Mouse (Mus musculus): ENCODE measurements around the gene Zfp334. TPM values are rescaled to one million over a fixed set of nuclear protein-coding genes. Genes with fewer than 3 reads are reported as not detected.

Zfp334 gene
- polyA plus RNA-seq, 1 experiment from 2014 or later: 0.96 TPM

- no peak overlapping the region for H3K4me2 ChIP-seq (ENCODE audit: low read depth, low read length)
- peaks cover 3% of the 10 kb centered on the region; the same call in 1 of the 2 replicates for H3K27me3 ChIP-seq (ENCODE audit: control insufficient read depth, insufficient read depth, low read depth, low read length)
- no peaks in the 10 kb centered on the region for H3K36me3 ChIP-seq (ENCODE audit: control insufficient read depth, insufficient read depth)
- H3K4me3 ChIP-seq (ENCODE audit: low read depth, low read length): no peak overlapping the region
- no peak overlapping the region for H3K27ac ChIP-seq (ENCODE audit: low read length)
- H3K9me3 ChIP-seq (replicated peaks; ENCODE audit: control insufficient read depth, low read length): no peaks in the 10 kb centered on the region
- H3K4me1 ChIP-seq (ENCODE audit: control insufficient read depth, low read depth, low read length): no peaks in the 10 kb centered on the region
- 11% methylated on average over 8 of the region's 8 CpGs for WGBS (ENCODE audit: insufficient replicate concordance)
- ATAC-seq (ENCODE audit: low read depth): no peak
- H3K9ac ChIP-seq (ENCODE audit: low read depth, low read length): no peak overlapping the region
Measured at GRCm38 (mm10) chr2:165391561-165391960, 3.5 kb upstream of the Zfp334 start.

- H3K4me2 ChIP-seq (ENCODE audit: low read depth, low read length): no peak overlapping the region
- 54% methylated on average over 6 of the region's 6 CpGs for WGBS (ENCODE audit: insufficient replicate concordance)
- peak overlapping the region; percentile 51 for H3K27ac ChIP-seq (ENCODE audit: low read length)
- no peak overlapping the region for H3K9ac ChIP-seq (ENCODE audit: low read depth, low read length)
- no peaks in the 10 kb centered on the region for H3K9me3 ChIP-seq (replicated peaks; ENCODE audit: control insufficient read depth, low read length)
- H3K36me3 ChIP-seq (ENCODE audit: control insufficient read depth, insufficient read depth): no peaks in the 10 kb centered on the region
- no peaks in the 10 kb centered on the region for H3K4me1 ChIP-seq (ENCODE audit: control insufficient read depth, low read depth, low read length)
- peak; percentile 70 for ATAC-seq (ENCODE audit: low read depth)
- peaks cover 3% of the 10 kb centered on the region; the same call in 1 of the 2 replicates for H3K27me3 ChIP-seq (ENCODE audit: control insufficient read depth, insufficient read depth, low read depth, low read length)
- H3K4me3 ChIP-seq (ENCODE audit: low read depth, low read length): no peak overlapping the region
Measured at GRCm38 (mm10) chr2:165389299-165389952, 1.4 kb upstream of the Zfp334 start.

GRCm38 (mm10) chr2:165387370-165387769 lies 689 bp downstream of the Zfp334 start:
- Histone ChIP-seq H3K27me3 (ENCODE audit: control insufficient read depth, insufficient read depth, low read depth, low read length) (peaks cover 3% of the 10 kb centered on the region; the same call in 1 of the 2 replicates), H3K27ac (ENCODE audit: low read length) (no peak overlapping the region), H3K4me2 (ENCODE audit: low read depth, low read length) (peak overlapping the region; percentile 53), H3K4me1 (ENCODE audit: control insufficient read depth, low read depth, low read length) (no peaks in the 10 kb centered on the region), H3K9ac (ENCODE audit: low read depth, low read length) (peak overlapping the region; percentile 63), H3K4me3 (ENCODE audit: low read depth, low read length) (peak overlapping the region; percentile 60), H3K36me3 (ENCODE audit: control insufficient read depth, insufficient read depth) (peaks cover 3% of the 10 kb centered on the region; the same call in 1 of the 2 replicates), H3K9me3 (replicated peaks; ENCODE audit: control insufficient read depth, low read length) (no peaks in the 10 kb centered on the region)
- WGBS (ENCODE audit: insufficient replicate concordance): 33% methylated on average over 4 of the region's 4 CpGs
- ATAC-seq (ENCODE audit: low read depth): no peak

GRCm38 (mm10) chr2:165380050-165380449 lies 8.0 kb downstream of the Zfp334 start:
- no peak overlapping the region for H3K9ac ChIP-seq (ENCODE audit: low read depth, low read length)
- no peaks in the 10 kb centered on the region for H3K27me3 ChIP-seq (ENCODE audit: control insufficient read depth, insufficient read depth, low read depth, low read length)
- no peak overlapping the region for H3K4me2 ChIP-seq (ENCODE audit: low read depth, low read length)
- 88% methylated on average over 25 of the region's 25 CpGs for WGBS (ENCODE audit: insufficient replicate concordance)
- no peak for ATAC-seq (ENCODE audit: low read depth)
- no peak overlapping the region for H3K27ac ChIP-seq (ENCODE audit: low read length)
- H3K9me3 ChIP-seq (replicated peaks; ENCODE audit: control insufficient read depth, low read length): peaks cover 5% of the 10 kb centered on the region; the same call in 1 of the 2 replicates
- peaks cover 29% of the 10 kb centered on the region for H3K36me3 ChIP-seq (ENCODE audit: control insufficient read depth, insufficient read depth)
- no peaks in the 10 kb centered on the region for H3K4me1 ChIP-seq (ENCODE audit: control insufficient read depth, low read depth, low read length)
- H3K4me3 ChIP-seq (ENCODE audit: low read depth, low read length): no peak overlapping the region

- Histone ChIP-seq H3K27ac (ENCODE audit: low read length) (no peak overlapping the region), H3K36me3 (ENCODE audit: control insufficient read depth, insufficient read depth) (peaks cover 13% of the 10 kb centered on the region), H3K27me3 (ENCODE audit: control insufficient read depth, insufficient read depth, low read depth, low read length) (no peaks in the 10 kb centered on the region), H3K4me3 (ENCODE audit: low read depth, low read length) (no peak overlapping the region), H3K4me2 (ENCODE audit: low read depth, low read length) (no peak overlapping the region), H3K4me1 (ENCODE audit: control insufficient read depth, low read depth, low read length) (no peaks in the 10 kb centered on the region), H3K9ac (ENCODE audit: low read depth, low read length) (no peak overlapping the region), H3K9me3 (replicated peaks; ENCODE audit: control insufficient read depth, low read length) (peaks cover 5% of the 10 kb centered on the region; the same call in 1 of the 2 replicates)
- WGBS (ENCODE audit: insufficient replicate concordance): 24% methylated on average over 4 of the region's 4 CpGs
- no peak for ATAC-seq (ENCODE audit: low read depth)
Measured at GRCm38 (mm10) chr2:165376001-165376400, 12.1 kb downstream of the Zfp334 start.

- Histone ChIP-seq H3K4me2 (ENCODE audit: low read depth, low read length) (no peak overlapping the region), H3K9ac (ENCODE audit: low read depth, low read length) (no peak overlapping the region), H3K27me3 (ENCODE audit: control insufficient read depth, insufficient read depth, low read depth, low read length) (no peaks in the 10 kb centered on the region), H3K9me3 (replicated peaks; ENCODE audit: control insufficient read depth, low read length) (peaks cover 3% of the 10 kb centered on the region; the same call in 1 of the 2 replicates), H3K4me3 (ENCODE audit: low read depth, low read length) (no peak overlapping the region), H3K4me1 (ENCODE audit: control insufficient read depth, low read depth, low read length) (no peaks in the 10 kb centered on the region), H3K36me3 (ENCODE audit: control insufficient read depth, insufficient read depth) (peaks cover 7% of the 10 kb centered on the region), H3K27ac (ENCODE audit: low read length) (no peak overlapping the region)
- ATAC-seq (ENCODE audit: low read depth): no peak
- 52% methylated on average over 5 of the region's 5 CpGs for WGBS (ENCODE audit: insufficient replicate concordance)
Measured at GRCm38 (mm10) chr2:165375478-165375877, 12.6 kb downstream of the Zfp334 start.

GRCm38 (mm10) chr2:165371066-165371465 lies 17.0 kb downstream of the Zfp334 start:
- H3K9me3 ChIP-seq (replicated peaks; ENCODE audit: control insufficient read depth, low read length): no peaks in the 10 kb centered on the region
- H3K27me3 ChIP-seq (ENCODE audit: control insufficient read depth, insufficient read depth, low read depth, low read length): peaks cover 5% of the 10 kb centered on the region
- no peak overlapping the region for H3K9ac ChIP-seq (ENCODE audit: low read depth, low read length)
- no peaks in the 10 kb centered on the region; the same call in 1 of the 2 replicates for H3K4me1 ChIP-seq (ENCODE audit: control insufficient read depth, low read depth, low read length)
- ATAC-seq (ENCODE audit: low read depth): no peak
- H3K4me3 ChIP-seq (ENCODE audit: low read depth, low read length): no peak overlapping the region
- no peak overlapping the region for H3K4me2 ChIP-seq (ENCODE audit: low read depth, low read length)
- H3K36me3 ChIP-seq (ENCODE audit: control insufficient read depth, insufficient read depth): no peaks in the 10 kb centered on the region
- H3K27ac ChIP-seq (ENCODE audit: low read length): no peak overlapping the region
- WGBS (ENCODE audit: insufficient replicate concordance): 16% methylated on average over 3 of the region's 3 CpGs

- H3K9me3 ChIP-seq (replicated peaks; ENCODE audit: control insufficient read depth, low read length): no peaks in the 10 kb centered on the region
- H3K36me3 ChIP-seq (ENCODE audit: control insufficient read depth, insufficient read depth): no peaks in the 10 kb centered on the region
- H3K27me3 ChIP-seq (ENCODE audit: control insufficient read depth, insufficient read depth, low read depth, low read length): peaks cover 5% of the 10 kb centered on the region
- WGBS (ENCODE audit: insufficient replicate concordance): 32% methylated on average over 3 of the region's 3 CpGs
- H3K4me2 ChIP-seq (ENCODE audit: low read depth, low read length): no peak overlapping the region
- H3K4me3 ChIP-seq (ENCODE audit: low read depth, low read length): no peak overlapping the region
- H3K4me1 ChIP-seq (ENCODE audit: control insufficient read depth, low read depth, low read length): no peaks in the 10 kb centered on the region; the same call in 1 of the 2 replicates
- H3K9ac ChIP-seq (ENCODE audit: low read depth, low read length): no peak overlapping the region
- no peak overlapping the region for H3K27ac ChIP-seq (ENCODE audit: low read length)
- no peak for ATAC-seq (ENCODE audit: low read depth)
Measured at GRCm38 (mm10) chr2:165370348-165370747, 17.7 kb downstream of the Zfp334 start.

GRCm38 (mm10) chr2:165368496-165368895 lies 19.6 kb downstream of the Zfp334 start, which contains the start of gene Zfp663:
Gene Zfp663 (minus strand): TSS chr2:165368729.
- Histone ChIP-seq H3K4me1 (ENCODE audit: control insufficient read depth, low read depth, low read length) (no peaks in the 10 kb centered on the region; the same call in 1 of the 2 replicates), H3K36me3 (ENCODE audit: control insufficient read depth, insufficient read depth) (no peaks in the 10 kb centered on the region), H3K27me3 (ENCODE audit: control insufficient read depth, insufficient read depth, low read depth, low read length) (peaks cover 5% of the 10 kb centered on the region), H3K4me3 (ENCODE audit: low read depth, low read length) (peak within 1 kb of the TSS; percentile 29; the same call in 1 of the 2 replicates), H3K9me3 (replicated peaks; ENCODE audit: control insufficient read depth, low read length) (no peaks in the 10 kb centered on the region), H3K9ac (ENCODE audit: low read depth, low read length) (no peak within 1 kb of the TSS), H3K4me2 (ENCODE audit: low read depth, low read length) (peak within 1 kb of the TSS; percentile 36; the same call in 1 of the 2 replicates), H3K27ac (ENCODE audit: low read length) (no peak within 1 kb of the TSS)
- 5% methylated on average over 27 of the region's 27 CpGs for WGBS (ENCODE audit: insufficient replicate concordance)
- no peak for ATAC-seq (ENCODE audit: low read depth)

Data from liver, embryonic 16.5 days (tissue).